Mouse (Mus musculus) layer of hippocampus, adult 9-11 months (tissue): Measurements from ENCODE around the gene Gabrb1.

Experiments
- DNase-seq: peaks from one replicate; pipeline ENCODE4 v3.0.0; 2022

Gabrb1 gene

DNA sequence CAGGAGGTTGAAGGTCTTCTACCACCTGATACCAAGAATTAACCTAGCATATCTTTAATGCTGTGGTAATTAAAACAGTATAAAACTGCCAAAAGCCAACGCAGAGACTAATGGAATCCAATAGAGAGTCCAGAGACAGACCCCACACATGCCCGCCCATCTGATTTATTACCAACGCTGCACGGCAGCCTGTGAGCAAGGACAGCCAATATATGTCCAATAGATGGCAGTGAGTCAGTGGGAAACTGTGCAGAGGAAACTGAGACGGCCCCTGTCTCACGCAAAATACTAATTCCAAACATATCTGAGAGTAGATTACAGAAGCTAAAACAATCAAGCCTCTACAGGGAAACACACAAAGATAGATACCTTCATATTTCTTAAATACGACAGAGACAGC lies 506.5 kb downstream of the Gabrb1 start:
- no peak for DNase-seq

DNA sequence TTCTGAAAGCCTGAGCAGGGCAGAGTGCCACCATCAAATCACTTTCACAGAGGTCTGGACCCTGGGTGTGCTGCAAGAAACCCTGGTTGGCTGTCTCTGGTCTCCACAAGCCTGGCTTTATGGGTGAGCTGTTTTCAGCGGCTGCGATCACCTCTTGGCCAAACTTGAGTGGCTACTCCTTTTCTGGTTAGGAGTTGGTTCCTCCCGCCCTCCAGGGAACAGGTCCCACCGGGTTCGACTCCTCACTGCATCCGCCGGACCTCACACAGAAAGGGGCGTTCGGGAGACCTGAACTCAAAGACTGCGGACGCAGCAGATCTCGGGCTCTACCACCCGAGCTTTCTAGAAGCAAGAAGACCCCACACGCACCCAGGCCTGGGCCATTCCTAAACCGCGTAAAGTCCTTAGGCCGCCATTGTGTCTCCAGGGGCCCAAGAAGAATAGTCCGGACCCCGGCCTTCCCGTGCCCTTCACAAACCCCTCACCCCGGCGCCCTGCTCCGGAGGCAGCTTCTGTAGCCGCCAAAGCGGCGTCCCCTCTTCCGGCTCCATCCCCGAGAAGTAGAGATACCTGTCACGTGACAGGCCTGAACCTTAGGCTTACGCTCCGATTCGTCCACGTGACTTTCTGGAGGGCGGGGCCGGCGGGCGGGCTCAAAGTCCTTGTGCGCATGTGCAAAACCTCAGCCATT lies 509.8 kb downstream of the Gabrb1 start, which contains the start of gene Commd8:
Gene Commd8, minus strand, starts transcription at position 596 of the 691 bp plus-strand sequence.
- peak; percentile 96 for DNase-seq

DNA sequence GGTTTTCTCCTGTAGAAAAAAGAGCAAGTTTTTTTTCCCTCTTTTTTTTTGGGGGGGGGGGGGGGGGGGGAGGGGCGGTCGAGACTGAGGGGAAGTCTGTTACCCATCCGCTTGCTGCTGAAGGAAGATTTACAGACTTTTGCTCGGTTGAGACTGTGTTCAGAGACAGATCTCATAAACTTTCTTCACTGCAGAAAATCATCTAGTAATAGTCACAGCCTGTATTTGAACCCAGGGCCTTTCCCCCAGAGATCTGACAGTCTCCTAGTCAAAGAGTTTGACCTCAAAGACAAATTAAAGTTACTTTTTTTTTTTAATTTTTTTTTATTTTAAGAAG lies 510.3 kb downstream of the Gabrb1 start:
- DNase-seq: no peak

DNA sequence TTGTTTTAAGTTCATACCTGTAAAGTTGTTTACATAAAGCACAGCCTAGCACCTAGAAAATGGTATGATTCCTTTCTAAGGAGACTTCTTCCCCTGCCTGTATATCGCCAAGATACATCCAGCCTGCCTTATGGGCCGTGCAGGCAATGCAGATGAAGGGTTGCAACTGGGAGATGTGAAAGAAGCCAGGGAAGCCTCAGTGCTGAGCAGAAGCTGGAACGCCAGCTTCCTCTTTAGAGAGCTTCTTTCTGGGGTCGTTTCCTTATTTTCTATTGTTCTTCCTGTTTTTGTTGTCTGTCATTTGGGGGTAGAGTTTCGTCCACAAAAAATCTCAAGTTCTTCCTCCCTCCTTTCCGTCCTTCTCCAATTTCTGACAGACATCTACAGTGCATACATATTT lies 512.2 kb downstream of the Gabrb1 start:
- peak; percentile 48 for DNase-seq

DNA sequence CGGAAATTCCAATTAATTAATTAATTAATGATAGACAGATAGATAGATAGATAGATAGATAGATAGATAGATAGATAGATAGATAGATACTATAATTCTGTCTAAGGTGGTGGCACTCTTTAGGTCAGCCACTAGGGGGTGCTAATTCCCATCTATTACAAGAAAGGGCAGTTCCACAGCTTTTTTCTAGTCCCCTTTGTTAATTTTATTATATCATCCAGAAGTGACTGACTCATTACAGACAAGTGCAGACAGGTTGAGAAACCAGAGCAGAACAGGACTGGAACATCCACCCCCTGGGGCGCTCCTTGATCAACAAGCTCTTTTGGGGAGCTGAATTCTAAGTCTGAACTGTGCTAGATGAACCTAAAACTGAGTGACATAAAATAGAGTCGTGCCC lies 514.8 kb downstream of the Gabrb1 start:
- DNase-seq: no peak

DNA sequence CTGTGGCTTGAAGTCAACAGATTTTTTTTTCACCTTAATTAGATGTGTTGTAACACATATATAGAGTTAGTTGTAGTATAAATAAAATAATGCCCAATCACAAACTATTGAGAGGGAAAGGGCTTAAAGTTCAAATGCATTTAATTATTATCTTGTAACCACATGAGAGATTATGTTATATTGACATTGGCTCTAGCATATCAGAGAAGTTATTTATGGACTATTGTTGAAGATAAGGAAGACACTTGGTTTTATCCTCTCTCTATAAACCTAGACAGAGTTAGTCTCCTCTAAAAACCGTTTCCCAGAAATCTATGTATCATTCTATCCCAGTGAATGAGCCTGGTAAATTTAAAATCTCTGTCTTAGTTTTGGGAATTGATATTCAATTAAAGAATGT lies 515.6 kb downstream of the Gabrb1 start:
- DNase-seq: no peak

DNA sequence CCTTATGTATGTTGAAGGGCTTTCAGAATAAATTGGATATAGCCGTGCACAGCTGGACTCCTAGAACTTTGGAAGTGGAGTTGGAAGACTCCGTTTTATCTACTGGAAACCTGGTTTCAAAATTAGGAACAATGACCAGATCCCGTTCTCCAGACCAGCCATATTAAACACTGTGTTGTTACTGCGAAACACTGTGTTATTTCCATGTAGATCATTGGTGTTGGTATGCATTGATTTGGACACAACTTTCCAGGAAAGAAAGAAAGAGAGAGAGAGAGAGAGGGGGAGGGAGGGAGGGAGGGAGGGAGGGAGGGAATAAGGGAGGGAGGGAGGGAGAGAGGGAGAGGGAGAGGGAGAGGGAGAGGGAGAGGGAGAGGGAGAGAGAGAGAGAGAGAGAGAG lies 517.1 kb downstream of the Gabrb1 start:
- no peak for DNase-seq

DNA sequence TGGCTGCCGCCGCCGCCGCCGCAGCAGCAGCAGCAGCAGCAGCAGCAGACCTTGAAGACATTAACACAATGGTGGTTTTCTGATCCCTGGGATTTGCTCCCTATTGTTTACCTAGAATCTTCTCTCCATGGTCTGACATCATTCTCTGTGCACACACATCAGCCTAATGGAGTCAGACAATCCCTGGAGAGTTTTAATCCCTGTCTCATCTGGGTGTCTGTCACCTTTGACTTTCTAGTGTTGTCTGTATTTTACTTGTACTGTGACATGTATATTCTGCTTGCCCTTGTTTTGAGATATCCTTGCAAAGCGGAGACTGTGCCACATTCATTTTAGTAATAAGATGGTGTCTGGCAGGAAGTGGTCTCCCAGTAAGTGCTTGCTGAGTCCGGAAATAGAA lies 517.6 kb downstream of the Gabrb1 start:
- no peak for DNase-seq

DNA sequence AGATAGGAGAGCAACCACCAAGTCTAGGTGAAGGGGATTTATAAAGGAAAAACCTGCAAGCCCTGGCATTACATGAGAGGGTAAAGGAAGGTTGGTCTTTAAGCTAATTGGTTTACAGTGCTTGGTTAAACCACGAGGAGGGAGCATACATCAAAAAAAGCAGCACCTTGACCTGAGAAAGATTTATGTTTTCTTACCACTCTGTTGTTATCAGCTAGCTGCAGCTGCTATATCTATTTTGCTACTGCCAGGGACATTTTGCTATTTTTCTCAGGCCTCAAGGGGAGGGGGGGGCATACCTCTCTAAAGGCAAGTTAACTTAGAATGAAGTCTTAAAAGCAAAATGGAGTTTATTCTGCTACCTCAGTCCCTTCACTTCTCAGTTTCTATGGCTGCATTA lies 523.3 kb downstream of the Gabrb1 start:
- DNase-seq: no peak

DNA sequence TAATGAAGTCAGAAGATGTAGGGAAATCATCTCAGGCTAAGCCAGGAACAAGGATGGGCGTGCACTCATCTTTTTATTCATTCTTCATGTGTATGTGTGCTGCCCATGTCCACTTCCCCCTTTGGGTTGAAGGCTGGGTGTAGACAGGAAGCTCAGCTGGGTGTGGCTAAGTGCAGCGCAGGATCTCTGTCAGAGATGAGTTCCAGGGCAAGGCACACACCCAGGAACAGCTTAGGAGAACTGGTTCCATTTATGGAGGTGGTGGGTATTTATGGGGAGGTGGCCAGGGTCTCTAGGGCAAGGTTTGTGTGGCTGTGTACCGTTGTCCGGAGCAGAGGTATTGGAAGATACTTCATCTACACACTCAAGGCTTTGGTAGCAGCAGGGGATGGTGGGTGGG lies 524.9 kb downstream of the Gabrb1 start:
- no peak for DNase-seq

DNA sequence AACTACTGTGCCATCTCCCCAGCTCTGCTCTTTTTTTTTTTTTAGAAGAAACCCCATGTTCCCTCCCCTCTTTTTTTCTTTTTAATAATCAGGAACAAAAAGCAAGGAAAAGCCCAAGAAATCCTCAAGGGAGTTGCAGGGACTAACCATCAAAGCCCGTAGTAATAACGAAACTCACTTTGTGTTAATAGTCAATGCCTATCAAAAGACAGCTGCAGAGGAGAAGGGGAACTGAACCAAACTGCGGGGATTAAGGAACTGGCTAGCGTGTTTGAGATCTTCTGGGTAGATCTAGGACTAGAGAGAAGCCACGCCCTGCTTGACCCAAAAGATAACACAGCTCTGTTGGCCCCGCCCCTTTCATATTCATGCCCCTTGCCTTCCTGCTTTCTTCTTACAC lies 526.0 kb downstream of the Gabrb1 start:
- DNase-seq: no peak

DNA sequence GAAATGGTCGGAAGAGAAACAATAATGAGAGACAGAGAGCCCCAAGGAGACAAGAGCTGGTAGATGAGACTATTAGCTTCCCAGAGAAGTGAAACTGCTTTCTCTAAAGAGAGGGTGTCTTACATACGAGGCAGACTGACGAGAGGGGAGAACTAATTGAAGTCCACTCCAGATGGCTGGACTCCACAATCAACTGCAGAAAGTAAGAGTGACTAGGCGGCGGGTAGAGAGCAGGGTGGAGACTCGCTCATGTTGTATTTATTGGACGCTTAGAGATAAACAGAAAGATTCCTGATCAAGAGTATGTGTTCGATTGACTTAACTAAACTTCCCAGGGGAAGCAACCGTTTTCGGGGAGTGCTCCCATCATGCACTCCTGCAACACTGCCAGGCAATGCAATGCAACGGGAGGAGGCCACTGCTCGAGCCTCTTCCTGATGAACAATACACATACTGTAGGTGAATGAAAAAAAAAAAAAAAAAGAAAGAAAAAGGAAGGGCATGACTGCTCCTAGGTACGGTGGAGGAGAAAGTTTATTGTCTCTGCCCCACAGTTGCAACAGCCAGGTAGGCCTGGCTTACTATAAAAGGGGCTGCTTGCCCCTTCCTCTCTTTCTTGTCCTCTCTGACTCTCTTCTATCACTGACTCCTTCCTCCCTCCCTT lies 526.7 kb downstream of the Gabrb1 start:
- no peak for DNase-seq

DNA sequence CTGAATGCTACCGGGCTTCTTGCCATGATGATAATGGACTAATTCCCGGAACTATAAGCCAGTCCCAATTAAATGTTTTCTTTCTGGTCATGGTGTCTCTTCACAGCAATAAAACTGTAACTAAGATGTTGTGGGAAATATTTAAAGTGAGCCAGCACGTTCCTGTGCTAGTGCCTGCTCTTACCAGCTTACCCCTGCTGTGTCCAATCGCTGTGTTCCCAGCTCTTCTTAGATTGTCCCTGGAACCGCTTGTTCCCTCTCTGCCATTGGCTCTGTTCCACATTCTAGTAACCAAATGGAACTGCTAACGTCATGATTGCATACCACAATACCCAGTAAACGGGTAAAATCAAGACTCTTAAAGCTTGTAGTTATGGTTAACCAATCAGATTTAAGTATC lies 533.2 kb downstream of the Gabrb1 start:
- DNase-seq: no peak

DNA sequence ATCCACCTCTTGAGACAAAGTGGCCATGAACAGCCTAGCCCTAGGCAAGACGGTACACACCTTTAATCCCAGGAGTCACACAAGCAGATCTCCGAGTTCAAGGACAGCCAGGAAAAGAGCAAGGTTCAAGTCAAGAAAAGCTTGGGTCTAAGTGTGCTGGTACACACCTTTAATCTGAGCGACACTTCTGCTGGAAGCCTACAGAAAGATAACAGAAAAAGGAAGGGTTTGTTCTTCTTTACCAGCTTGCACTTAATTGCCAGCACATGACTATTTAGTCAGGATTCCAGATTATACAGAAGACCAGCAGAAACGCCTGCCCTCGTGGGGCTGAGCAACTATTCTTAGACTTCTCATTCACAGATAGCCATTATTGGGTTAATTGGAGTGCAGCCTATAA lies 534.0 kb downstream of the Gabrb1 start:
- DNase-seq: no peak

DNA sequence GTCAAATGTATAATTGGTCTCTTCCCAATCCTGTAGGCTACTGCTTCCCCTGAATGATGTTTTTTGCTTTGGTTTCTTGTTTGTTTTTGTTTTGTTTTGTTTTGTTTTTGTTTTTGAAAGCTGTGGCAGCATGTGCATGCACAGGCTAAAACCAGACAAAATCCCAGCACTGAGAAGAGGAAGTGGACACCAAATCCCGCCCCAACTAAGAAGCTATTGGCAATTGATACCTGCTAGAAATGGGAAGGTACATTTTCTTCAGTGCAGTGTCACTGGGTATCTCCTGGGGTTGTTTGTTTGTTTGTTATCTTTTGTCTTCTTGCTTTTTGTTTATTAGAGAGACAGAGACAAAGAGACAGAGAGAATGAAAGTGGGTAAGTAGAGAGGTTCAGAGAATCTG lies 537.5 kb downstream of the Gabrb1 start:
- no peak for DNase-seq
